Mouse (Mus musculus): Measurements from ENCODE around the gene Gja6.

Gja6 gene

GRCm38 (mm10) chrX:160906952-160907351 lies at the start of gene Gja6:
Gja6 (minus strand) TSS chrX:160907052.
- DNase-seq (ENCODE audit: low spot score in 2 of 2), result no peak

GRCm38 (mm10) chrX:160949583-160949982 lies 42.7 kb upstream of the Gja6 start:
- no peak for DNase-seq (ENCODE audit: low spot score in 2 of 2)

GRCm38 (mm10) chrX:160944722-160945121 lies 37.9 kb upstream of the Gja6 start:
- DNase-seq (ENCODE audit: low spot score in 2 of 2), result no peak

- DNase-seq (ENCODE audit: low spot score in 2 of 2), result no peak
These were observed 28.7 kb upstream of the Gja6 start for GRCm38 (mm10) chrX:160935541-160935940.

GRCm38 (mm10) chrX:160930656-160931055 lies 23.8 kb upstream of the Gja6 start:
- DNase-seq (ENCODE audit: low spot score in 2 of 2), result no peak

GRCm38 (mm10) chrX:160928870-160929269 lies 22.0 kb upstream of the Gja6 start:
- no peak for DNase-seq (ENCODE audit: low spot score in 2 of 2)

- no peak for DNase-seq (ENCODE audit: low spot score in 2 of 2)
These were observed 12.3 kb upstream of the Gja6 start for GRCm38 (mm10) chrX:160919022-160919637.

GRCm38 (mm10) chrX:160906477-160906876 lies 375 bp downstream of the Gja6 start:
- no peak for DNase-seq (ENCODE audit: low spot score in 2 of 2)

GRCm38 (mm10) chrX:160905913-160906312 lies 939 bp downstream of the Gja6 start:
- no peak for DNase-seq (ENCODE audit: low spot score in 2 of 2)

GRCm38 (mm10) chrX:160905041-160905678 lies 1.7 kb downstream of the Gja6 start:
- DNase-seq (ENCODE audit: low spot score in 2 of 2), result no peak

GRCm38 (mm10) chrX:160901118-160901517 lies 5.7 kb downstream of the Gja6 start:
- no peak for DNase-seq (ENCODE audit: low spot score in 2 of 2)

- DNase-seq (ENCODE audit: low spot score in 2 of 2), result no peak
These were observed 14.8 kb downstream of the Gja6 start for GRCm38 (mm10) chrX:160892077-160892476.

GRCm38 (mm10) chrX:160886301-160886700 lies 20.6 kb downstream of the Gja6 start:
- no peak for DNase-seq (ENCODE audit: low spot score in 2 of 2)

GRCm38 (mm10) chrX:160866576-160866975 lies 40.3 kb downstream of the Gja6 start:
- DNase-seq (ENCODE audit: low spot score in 2 of 2), result no peak

GRCm38 (mm10) chrX:160865022-160865421 lies 41.8 kb downstream of the Gja6 start:
- DNase-seq (ENCODE audit: low spot score in 2 of 2), result no peak

- no peak for DNase-seq (ENCODE audit: low spot score in 2 of 2)
These were observed 43.0 kb downstream of the Gja6 start for GRCm38 (mm10) chrX:160863689-160864383.

All from frontal cortex, postnatal 10 days (tissue).